Mouse (Mus musculus) CH12.LX (cell line): ENCODE measurements around the gene Uba5. TPM values are rescaled to one million over a fixed set of nuclear protein-coding genes. Genes with fewer than 3 reads are reported as not detected.

Experiments
- DNase-seq: peaks from one replicate; pipeline ENCODE4 v3.0.0-alpha.2; 2013; ENCODE audit errors: extremely low read depth
- H3K27ac ChIP-seq: 2 replicates; pipeline ENCODE4 v1.5.1; 2012; ENCODE audit warnings: low read depth, mild to moderate bottlenecking, control low read depth, moderate library complexity; ENCODE audit not compliant: insufficient read depth
- H3K27me3 ChIP-seq: replicated peaks from 2 replicates; pipeline ENCODE3; 2012; ENCODE audit warnings: inconsistent platforms
- H3K36me3 ChIP-seq, 2 experiments: replicated peaks in 1 of 2; 2 replicates each; pipeline versions ENCODE3 to v1.6.1; 2012; ENCODE audit warnings: inconsistent platforms in 1 of 2, low read length in 1 of 2, mild to moderate bottlenecking in 1 of 2, mixed read lengths in 1 of 2, moderate library complexity in 1 of 2; ENCODE audit not compliant: control insufficient read depth in 1 of 2, insufficient read depth in 1 of 2
- H3K4me1 ChIP-seq, 2 experiments: 2 replicates each; pipeline ENCODE4 v1.6.1; 2012; ENCODE audit warnings: inconsistent platforms in 1 of 2, moderate library complexity in 1 of 2; ENCODE audit not compliant: insufficient read depth in 2 of 2, control insufficient read depth in 1 of 2
- H3K4me2 ChIP-seq: 2 replicates; pipeline ENCODE4 v1.6.1; 2012; ENCODE audit warnings: low read depth, mild to moderate bottlenecking, control low read depth; ENCODE audit not compliant: poor library complexity, insufficient read depth, severe bottlenecking
- H3K4me3 ChIP-seq, 3 experiments: fragments of 150-350 bp in 1 of 3; sonication (generic) in 1 of 3; replicated peaks in 1 of 3; 2 replicates each; pipeline versions ENCODE3 to v1.5.1; 2011 to 2012; ENCODE audit warnings: low read depth in 2 of 3, low read length in 2 of 3, mild to moderate bottlenecking in 2 of 3, moderate library complexity in 2 of 3, control low read depth in 1 of 3, improper control_type of control experiment in 1 of 3, inconsistent platforms in 1 of 3, mixed read lengths in 1 of 3; ENCODE audit not compliant: poor library complexity in 1 of 3
- H3K79me2 ChIP-seq: replicated peaks from 2 replicates; pipeline ENCODE4 v1.6.1; 2012; ENCODE audit warnings: mild to moderate bottlenecking, moderate library complexity; ENCODE audit not compliant: control insufficient read depth, poor library complexity, insufficient read depth, severe bottlenecking; ENCODE audit errors: extremely low read depth
- H3K9ac ChIP-seq: 2 replicates; pipeline ENCODE4 v1.6.1; 2012; ENCODE audit warnings: low read depth, mild to moderate bottlenecking, control low read depth, moderate library complexity; ENCODE audit not compliant: insufficient read depth
- H3K9me3 ChIP-seq: replicated peaks from 2 replicates; pipeline ENCODE3; 2012; ENCODE audit warnings: low read length, inconsistent platforms, mixed read lengths
- BHLHE40 ChIP-seq: IDR thresholded peaks from 2 replicates; pipeline ENCODE4 v1.6.1; 2011; ENCODE audit warnings: mild to moderate bottlenecking, low read depth, low read length, improper control_type of control experiment
- CHD1 ChIP-seq: IDR thresholded peaks from 2 replicates; pipeline ENCODE4 v1.6.1; 2012; ENCODE audit warnings: low read depth, low read length, improper control_type of control experiment, inconsistent platforms
- CHD2 ChIP-seq: IDR thresholded peaks from 2 replicates; pipeline ENCODE4 v1.6.1; 2011; ENCODE audit warnings: low read length, improper control_type of control experiment
- CTCF ChIP-seq, 2 experiments: IDR thresholded peaks in 1 of 2; conservative IDR thresholded peaks in 1 of 2; 2 replicates each; pipeline ENCODE4 v1.5.1; 2011 to 2012; ENCODE audit warnings: low read depth in 2 of 2, low read length in 2 of 2, improper control_type of control experiment in 1 of 2, inconsistent platforms in 1 of 2, mild to moderate bottlenecking in 1 of 2, moderate library complexity in 1 of 2
- E2F4 ChIP-seq: IDR thresholded peaks from 2 replicates; pipeline ENCODE4 v1.6.1; 2011; ENCODE audit warnings: low read depth, low read length, improper control_type of control experiment; ENCODE audit not compliant: insufficient replicate concordance
- EP300 ChIP-seq: IDR thresholded peaks from 2 replicates; pipeline ENCODE4 v1.6.1; 2011; ENCODE audit warnings: low read length, improper control_type of control experiment
- GABPA ChIP-seq: IDR thresholded peaks from 2 replicates; pipeline ENCODE4 v1.6.1; 2012; ENCODE audit warnings: low read depth, low read length, improper control_type of control experiment, inconsistent platforms; ENCODE audit not compliant: insufficient replicate concordance
- IRF4 ChIP-seq: IDR thresholded peaks from 2 replicates; pipeline ENCODE4 v1.6.1; 2014; ENCODE audit warnings: low read depth, mild to moderate bottlenecking, inconsistent platforms, low read length, improper control_type of control experiment
- JUN ChIP-seq: IDR thresholded peaks from 2 replicates; pipeline ENCODE4 v1.6.1; 2011; ENCODE audit warnings: low read depth, mild to moderate bottlenecking, low read length, improper control_type of control experiment, moderate library complexity; ENCODE audit not compliant: insufficient read depth
- JUND ChIP-seq: conservative IDR thresholded peaks from 2 replicates; pipeline ENCODE4 v1.6.1; 2011; ENCODE audit warnings: low read depth, low read length, improper control_type of control experiment
- KAT2A ChIP-seq: IDR thresholded peaks from 2 replicates; pipeline ENCODE4 v1.6.1; 2012; ENCODE audit warnings: low read length, improper control_type of control experiment, inconsistent platforms; ENCODE audit not compliant: insufficient replicate concordance
- MAX ChIP-seq: IDR thresholded peaks from 2 replicates; pipeline ENCODE4 v1.6.1; 2011; ENCODE audit warnings: low read length, improper control_type of control experiment
- MEF2A ChIP-seq: IDR thresholded peaks from 2 replicates; pipeline ENCODE4 v1.6.1; 2014; ENCODE audit warnings: low read depth, mild to moderate bottlenecking, inconsistent platforms, low read length, improper control_type of control experiment, borderline replicate concordance
- MXI1 ChIP-seq: IDR thresholded peaks from 2 replicates; pipeline ENCODE4 v1.6.1; 2011; ENCODE audit warnings: mild to moderate bottlenecking, low read depth, low read length, improper control_type of control experiment
- NELFE ChIP-seq: IDR thresholded peaks from 2 replicates; pipeline ENCODE4 v1.6.1; 2011; ENCODE audit warnings: low read depth, low read length, improper control_type of control experiment
- NRF1 ChIP-seq: IDR thresholded peaks from 2 replicates; pipeline ENCODE4 v1.6.1; 2014; ENCODE audit warnings: low read depth, mild to moderate bottlenecking, inconsistent platforms, low read length, improper control_type of control experiment, moderate library complexity
- PAX5 ChIP-seq: IDR thresholded peaks from 2 replicates; pipeline ENCODE4 v1.6.1; 2012; ENCODE audit warnings: low read length, inconsistent platforms, mixed read lengths
- POLR2A ChIP-seq: IDR thresholded peaks from 2 replicates; pipeline ENCODE4 v1.6.1; 2011; ENCODE audit warnings: low read depth, mild to moderate bottlenecking, improper control_type of control experiment, low read length
- POLR2AphosphoS2 ChIP-seq: IDR thresholded peaks from 2 replicates; pipeline ENCODE4 v1.6.1; 2011; ENCODE audit warnings: low read depth, low read length, improper control_type of control experiment
- RAD21 ChIP-seq: IDR thresholded peaks from 2 replicates; pipeline ENCODE4 v1.6.1; 2011; ENCODE audit warnings: low read depth, mild to moderate bottlenecking, low read length, improper control_type of control experiment, moderate library complexity
- RCOR1 ChIP-seq: conservative IDR thresholded peaks from 2 replicates; pipeline ENCODE4 v1.6.1; 2012; ENCODE audit warnings: low read depth, mild to moderate bottlenecking, inconsistent platforms, low read length, improper control_type of control experiment
- SIN3A ChIP-seq: IDR thresholded peaks from 2 replicates; pipeline ENCODE4 v1.6.1; 2012; ENCODE audit warnings: low read length, improper control_type of control experiment, inconsistent platforms
- SMC3 ChIP-seq: IDR thresholded peaks from 2 replicates; pipeline ENCODE4 v1.6.1; 2011; ENCODE audit warnings: low read depth, low read length, improper control_type of control experiment
- TBP ChIP-seq: conservative IDR thresholded peaks from 2 replicates; pipeline ENCODE4 v1.6.1; 2011; ENCODE audit warnings: low read depth, low read length, improper control_type of control experiment
- TCF12 ChIP-seq: IDR thresholded peaks from 2 replicates; pipeline ENCODE4 v1.6.1; 2014; ENCODE audit warnings: low read depth, mild to moderate bottlenecking, inconsistent platforms, low read length, improper control_type of control experiment
- UBTF ChIP-seq: IDR thresholded peaks from 2 replicates; pipeline ENCODE4 v1.6.1; 2012; ENCODE audit warnings: low read depth, mild to moderate bottlenecking, inconsistent platforms, low read length, improper control_type of control experiment, moderate library complexity
- USF1 ChIP-seq: IDR thresholded peaks from 2 replicates; pipeline ENCODE4 v1.6.1; 2014; ENCODE audit warnings: low read depth, mild to moderate bottlenecking, inconsistent platforms, low read length, improper control_type of control experiment
- ZC3H11A ChIP-seq: IDR thresholded peaks from 2 replicates; pipeline ENCODE4 v1.6.1; 2012; ENCODE audit warnings: low read depth, mild to moderate bottlenecking, inconsistent platforms, low read length, improper control_type of control experiment
- ZKSCAN1 ChIP-seq: IDR thresholded peaks from 2 replicates; pipeline ENCODE4 v1.6.1; 2012; ENCODE audit warnings: low read depth, inconsistent platforms, low read length, improper control_type of control experiment, borderline replicate concordance
- dilution Hi-C: fragments of 300-500 bp; cut with MboI; formaldehyde crosslinking; loops from 2 replicates; pipeline ENCODE4 v1.14.3; 2020; ENCODE audit warnings: low sequenced_read_pairs; ENCODE audit not compliant: extremely low pct_unique_long_range_greater_than_20kb, extremely low pct_ligation_motif_present
- in situ Hi-C: fragments of 300-500 bp; cut with MboI; formaldehyde crosslinking; loops from 3 replicates; pipeline ENCODE4 v1.14.3; 2019; ENCODE audit warnings: low sequenced_read_pairs, low pct_ligation_motif_present, low pct_unique_long_range_greater_than_20kb, mixed read lengths
- polyA plus RNA-seq: library from polyadenylated mRNA; unstranded; fragments of >175 nt; gene quantifications from 2 replicates; pipeline ENCODE4 v1.2.1, GENCODE M21; 2012; ENCODE audit warnings: low read depth; ENCODE audit not compliant: insufficient read length
- total RNA-seq, 2 experiments: library from RNA; depleted of rRNA; stranded (reverse); fragments of 300-350 nt in 1 of 2; fragments of >200 nt in 1 of 2; gene quantifications; 2 replicates each; pipeline ENCODE4 v1.2.3; 2012 to 2014

Gene Uba5
- total and polyA plus RNA-seq, 3 experiments: 24.0 to 33.4 (median 29.3) TPM

DNA sequence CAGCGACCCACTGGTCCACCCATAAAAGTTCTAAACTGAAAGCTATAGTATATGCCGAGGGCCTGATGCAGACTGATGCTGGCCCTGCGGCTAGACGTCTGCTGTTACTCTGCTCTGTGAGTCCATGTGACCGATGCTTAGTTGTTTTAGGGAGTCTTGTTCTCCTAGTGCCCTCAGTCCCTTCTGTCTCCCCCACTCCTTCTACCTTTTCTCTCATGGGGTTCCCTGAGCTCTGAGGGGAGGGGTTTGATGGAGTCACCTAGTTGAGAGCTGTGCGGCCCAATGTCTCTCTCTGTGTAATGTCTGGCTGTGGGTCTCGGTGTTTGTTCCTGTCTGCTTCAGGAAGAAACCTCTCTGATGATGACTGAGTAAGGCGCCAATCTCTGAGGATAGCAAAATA lies 35.7 kb downstream of the Uba5 start:
- no peak overlapping the region for H3K4me2 ChIP-seq
- peaks cover 3 to 8% of the 10 kb centered on the region in 2 experiments for H3K36me3 ChIP-seq
- H3K27ac ChIP-seq: no peak overlapping the region
- in situ Hi-C loops: no loop called here
- no peaks in the 10 kb centered on the region for H3K27me3 ChIP-seq
- no peak overlapping the region for H3K4me3 ChIP-seq
- no peaks in the 10 kb centered on the region for H3K4me1 ChIP-seq
- dilution Hi-C loops: no loop called here
- H3K9ac ChIP-seq: no peak overlapping the region
- H3K79me2 ChIP-seq: no peaks in the 10 kb centered on the region
- peaks cover 2% of the 10 kb centered on the region for H3K9me3 ChIP-seq
- DNase-seq: no peak
- TF ChIP-seq USF1 (no peak), POLR2AphosphoS2 (no peak), ZKSCAN1 (no peak), JUND (no peak), MEF2A (no peak), TCF12 (no peak), BHLHE40 (no peak), MAX (no peak), IRF4 (no peak), SIN3A (no peak), NRF1 (no peak), JUN (no peak), GABPA (no peak), MXI1 (no peak), KAT2A (no peak), RAD21 (no peak), EP300 (no peak)
- TF ChIP-seq, all 38 proteins: peak for 0

- in situ Hi-C loops: loop anchor here (25.0 kb wide), 1 partner anchor 534 kb away; the partner anchor contains the start of gene Bfsp2
- no peaks in the 10 kb centered on the region for H3K79me2 ChIP-seq
- H3K9ac ChIP-seq: no peak overlapping the region
- no peaks in the 10 kb centered on the region for H3K27me3 ChIP-seq
- no peak for DNase-seq
- H3K27ac ChIP-seq: no peak overlapping the region
- H3K9me3 ChIP-seq: no peaks in the 10 kb centered on the region
- H3K4me1 ChIP-seq: no peaks in the 10 kb centered on the region
- TF ChIP-seq RCOR1: no peak
- TF ChIP-seq NELFE: no peak
- no peak for TF ChIP-seq EP300
- TF ChIP-seq CHD2: no peak
- no peak for TF ChIP-seq BHLHE40
- no peak for TF ChIP-seq CTCF (conservative IDR thresholded peaks at IDR 0.05 in 1 of 2, IDR thresholded peaks at IDR 0.05 in 1 of 2; ENCODE audit: low read depth in 2 of 2, low read length in 2 of 2)
- no peak for TF ChIP-seq ZC3H11A
- no peak for TF ChIP-seq CHD1
- no peak for TF ChIP-seq SIN3A
- TF ChIP-seq TBP: no peak
- no peak for TF ChIP-seq POLR2A
- TF ChIP-seq MEF2A: no peak
- TF ChIP-seq JUND: no peak
- no peak for TF ChIP-seq UBTF
- no peak for TF ChIP-seq PAX5
- TF ChIP-seq E2F4: no peak
- TF ChIP-seq SMC3: no peak
- TF ChIP-seq, all 38 proteins: peak for 0
- Histone ChIP-seq H3K36me3 (peaks cover 4 to 13% of the 10 kb centered on the region in 2 experiments), H3K4me3 (no peak overlapping the region), H3K4me2 (no peak overlapping the region)
- dilution Hi-C loops: no loop called here
These were observed 41.9 kb downstream of the Uba5 start for GRCm38 (mm10) chr9:104021026-104021425.
